Mouse (Mus musculus): Measurements from ENCODE around the gene Gm20605. TPM values are rescaled to one million over a fixed set of nuclear protein-coding genes. Genes with fewer than 3 reads are reported as not detected.

Gene Gm20605
- polyA plus RNA-seq, 1 experiment, result 5.4 TPM

- H3K36me3 ChIP-seq (ENCODE audit: control insufficient read depth, insufficient read depth, low read length, poor library complexity, severe bottlenecking), result peaks cover 5% of the 10 kb centered on the region; the same call in 1 of the 2 replicates
- H3K9ac ChIP-seq (ENCODE audit: low read depth, poor library complexity, severe bottlenecking), result peak overlapping the region; percentile 35
- H3K4me3 ChIP-seq (ENCODE audit: low read depth, low read length), result peak overlapping the region; percentile 41
- H3K27ac ChIP-seq (ENCODE audit: insufficient read depth, low read length), result no peak overlapping the region
- TF ChIP-seq EP300 (IDR thresholded peaks at IDR 0.05; ENCODE audit: insufficient read depth, low read depth, low read length), result no peak
- TF ChIP-seq POLR2A (IDR thresholded peaks at IDR 0.05; ENCODE audit: insufficient read depth, low read length), result no peak
- no peaks in the 10 kb centered on the region for H3K9me3 ChIP-seq (replicated peaks; ENCODE audit: control insufficient read depth, insufficient read depth, low read length, poor library complexity, severe bottlenecking)
- no peaks in the 10 kb centered on the region for H3K4me1 ChIP-seq (ENCODE audit: control insufficient read depth, insufficient read depth, low read length)
- no peaks in the 10 kb centered on the region for H3K27me3 ChIP-seq (ENCODE audit: control insufficient read depth, insufficient read depth, low read length, poor library complexity, severe bottlenecking)
These were observed 15.5 kb downstream of the Gm20605 start for GRCm38 (mm10) chr5:137644484-137644883.

- H3K27me3 ChIP-seq (ENCODE audit: control insufficient read depth, insufficient read depth, low read length, poor library complexity, severe bottlenecking), result no peaks in the 10 kb centered on the region
- no peaks in the 10 kb centered on the region for H3K4me1 ChIP-seq (ENCODE audit: control insufficient read depth, insufficient read depth, low read length)
- H3K36me3 ChIP-seq (ENCODE audit: control insufficient read depth, insufficient read depth, low read length, poor library complexity, severe bottlenecking), result peaks cover 1% of the 10 kb centered on the region; the same call in 1 of the 2 replicates
- no peak for TF ChIP-seq POLR2A (IDR thresholded peaks at IDR 0.05; ENCODE audit: insufficient read depth, low read length)
- no peak for TF ChIP-seq CTCF (IDR thresholded peaks at IDR 0.05; ENCODE audit: low read depth, low read length)
- TF ChIP-seq EP300 (IDR thresholded peaks at IDR 0.05; ENCODE audit: insufficient read depth, low read depth, low read length), result no peak
- no peak overlapping the region for H3K27ac ChIP-seq (ENCODE audit: insufficient read depth, low read length)
- no peaks in the 10 kb centered on the region for H3K9me3 ChIP-seq (replicated peaks; ENCODE audit: control insufficient read depth, insufficient read depth, low read length, poor library complexity, severe bottlenecking)
- H3K9ac ChIP-seq (ENCODE audit: low read depth, poor library complexity, severe bottlenecking), result peak overlapping the region; percentile 35
- peak overlapping the region; percentile 41 for H3K4me3 ChIP-seq (ENCODE audit: low read depth, low read length)
These were observed 16.2 kb downstream of the Gm20605 start for GRCm38 (mm10) chr5:137645091-137645651.

- no peaks in the 10 kb centered on the region for H3K36me3 ChIP-seq (ENCODE audit: control insufficient read depth, insufficient read depth, low read length, poor library complexity, severe bottlenecking)
- H3K9me3 ChIP-seq (replicated peaks; ENCODE audit: control insufficient read depth, insufficient read depth, low read length, poor library complexity, severe bottlenecking), result no peaks in the 10 kb centered on the region
- H3K27ac ChIP-seq (ENCODE audit: insufficient read depth, low read length), result no peak within 1 kb of the TSS
- TF ChIP-seq CTCF (IDR thresholded peaks at IDR 0.05; ENCODE audit: low read depth, low read length) (no peak), POLR2A (IDR thresholded peaks at IDR 0.05; ENCODE audit: insufficient read depth, low read length) (no peak), EP300 (IDR thresholded peaks at IDR 0.05; ENCODE audit: insufficient read depth, low read depth, low read length) (no peak)
- peak within 1 kb of the TSS; percentile 41 for H3K4me3 ChIP-seq (ENCODE audit: low read depth, low read length)
- no peaks in the 10 kb centered on the region for H3K4me1 ChIP-seq (ENCODE audit: control insufficient read depth, insufficient read depth, low read length)
- peak within 1 kb of the TSS; percentile 35 for H3K9ac ChIP-seq (ENCODE audit: low read depth, poor library complexity, severe bottlenecking)
- H3K27me3 ChIP-seq (ENCODE audit: control insufficient read depth, insufficient read depth, low read length, poor library complexity, severe bottlenecking), result no peaks in the 10 kb centered on the region
These were observed 16.7 kb downstream of the Gm20605 start, which contains the start of gene Irs3 for GRCm38 (mm10) chr5:137645652-137646091. TSS of gene Irs3 (minus strand) at chr5:137645714.

- Histone ChIP-seq H3K4me1 (ENCODE audit: control insufficient read depth, insufficient read depth, low read length) (no peaks in the 10 kb centered on the region), H3K4me3 (ENCODE audit: low read depth, low read length) (no peak overlapping the region)
- TF ChIP-seq EP300 (IDR thresholded peaks at IDR 0.05; ENCODE audit: insufficient read depth, low read depth, low read length) (no peak), POLR2A (IDR thresholded peaks at IDR 0.05; ENCODE audit: insufficient read depth, low read length) (no peak), CTCF (IDR thresholded peaks at IDR 0.05; ENCODE audit: low read depth, low read length) (no peak)
These were observed 19.0 kb downstream of the Gm20605 start for GRCm38 (mm10) chr5:137647827-137648601.

GRCm38 (mm10) chr5:137649251-137649650 is 20.3 kb downstream of the Gm20605 start:
- Histone ChIP-seq H3K9ac (ENCODE audit: low read depth, poor library complexity, severe bottlenecking) (0 out of 2 replicates have a peak overlapping the region, but pooled peaks have one; percentile 34), H3K36me3 (ENCODE audit: control insufficient read depth, insufficient read depth, low read length, poor library complexity, severe bottlenecking) (peaks cover 4% of the 10 kb centered on the region; the same call in 1 of the 2 replicates), H3K27me3 (ENCODE audit: control insufficient read depth, insufficient read depth, low read length, poor library complexity, severe bottlenecking) (no peaks in the 10 kb centered on the region), H3K4me1 (ENCODE audit: control insufficient read depth, insufficient read depth, low read length) (no peaks in the 10 kb centered on the region), H3K4me3 (ENCODE audit: low read depth, low read length) (no peak overlapping the region), H3K9me3 (replicated peaks; ENCODE audit: control insufficient read depth, insufficient read depth, low read length, poor library complexity, severe bottlenecking) (no peaks in the 10 kb centered on the region), H3K27ac (ENCODE audit: insufficient read depth, low read length) (peak overlapping the region; percentile 22; the same call in 1 of the 2 replicates)
- TF ChIP-seq CTCF (IDR thresholded peaks at IDR 0.05; ENCODE audit: low read depth, low read length) (no peak), POLR2A (IDR thresholded peaks at IDR 0.05; ENCODE audit: insufficient read depth, low read length) (no peak), EP300 (IDR thresholded peaks at IDR 0.05; ENCODE audit: insufficient read depth, low read depth, low read length) (no peak)

More at GRCm38 (mm10) chr5:137647827-137648601, 19.0 kb downstream of the Gm20605 start:
- Histone ChIP-seq H3K9ac (ENCODE audit: low read depth, poor library complexity, severe bottlenecking) (no peak overlapping the region), H3K27ac (ENCODE audit: insufficient read depth, low read length) (no peak overlapping the region), H3K27me3 (ENCODE audit: control insufficient read depth, insufficient read depth, low read length, poor library complexity, severe bottlenecking) (no peaks in the 10 kb centered on the region), H3K36me3 (ENCODE audit: control insufficient read depth, insufficient read depth, low read length, poor library complexity, severe bottlenecking) (peaks cover 4% of the 10 kb centered on the region; the same call in 1 of the 2 replicates), H3K9me3 (replicated peaks; ENCODE audit: control insufficient read depth, insufficient read depth, low read length, poor library complexity, severe bottlenecking) (no peaks in the 10 kb centered on the region)

All from ES-Bruce4 (cell line).